Mouse (Mus musculus) cerebellum, adult 9-11 months (tissue): ENCODE results near the gene C2.

ENCODE experiments used
- DNase-seq: peaks from one replicate; pipeline ENCODE4 v3.0.0; 2022

C2 gene

GRCm38 (mm10) chr17:34898160-34898586 is at the start of gene C2, which contains the start of gene Ehmt2:
C2 (minus strand) TSS chr17:34898265.
Ehmt2 (plus strand) TSS chr17:34898469.
- peak; percentile 87 for DNase-seq

- DNase-seq = no peak
Observed at GRCm38 (mm10) chr17:34947606-34948005, 49.5 kb upstream of the C2 start.

GRCm38 (mm10) chr17:34946486-34947140 is 48.5 kb upstream of the C2 start:
- no peak for DNase-seq

GRCm38 (mm10) chr17:34944362-34944761 is 46.3 kb upstream of the C2 start:
- DNase-seq = no peak

- no peak for DNase-seq
Observed at GRCm38 (mm10) chr17:34943128-34943815, 45.2 kb upstream of the C2 start.

GRCm38 (mm10) chr17:34941344-34942041 is 43.4 kb upstream of the C2 start:
- DNase-seq = no peak

- DNase-seq = no peak
Observed at GRCm38 (mm10) chr17:34937960-34938505, 40.0 kb upstream of the C2 start.

GRCm38 (mm10) chr17:34934830-34935229 is 36.8 kb upstream of the C2 start:
- no peak for DNase-seq

GRCm38 (mm10) chr17:34934031-34934430 is 36.0 kb upstream of the C2 start:
- DNase-seq = peak; percentile 24

- no peak for DNase-seq
Observed at GRCm38 (mm10) chr17:34932287-34932686, 34.2 kb upstream of the C2 start.

- DNase-seq = peak; percentile 68
Observed at GRCm38 (mm10) chr17:34931735-34932098, 33.7 kb upstream of the C2 start.

GRCm38 (mm10) chr17:34931061-34931734 is 33.1 kb upstream of the C2 start, which contains the start of gene Neu1:
Neu1 (plus strand) TSS chr17:34931253.
- DNase-seq = peak; percentile 99

GRCm38 (mm10) chr17:34928841-34929240 is 30.8 kb upstream of the C2 start:
- no peak for DNase-seq

- no peak for DNase-seq
Observed at GRCm38 (mm10) chr17:34927306-34928019, 29.4 kb upstream of the C2 start.

GRCm38 (mm10) chr17:34924258-34924657 is 26.2 kb upstream of the C2 start:
- DNase-seq = no peak

- no peak for DNase-seq
Observed at GRCm38 (mm10) chr17:34922939-34923338, 24.9 kb upstream of the C2 start.

- no peak for DNase-seq
Observed at GRCm38 (mm10) chr17:34917188-34917587, 19.1 kb upstream of the C2 start.

- DNase-seq = no peak
Observed at GRCm38 (mm10) chr17:34916316-34916715, 18.3 kb upstream of the C2 start.

- no peak for DNase-seq
Observed at GRCm38 (mm10) chr17:34915410-34915831, 17.4 kb upstream of the C2 start.

GRCm38 (mm10) chr17:34913930-34914665 is 16.0 kb upstream of the C2 start, which contains the start of gene Slc44a4:
Slc44a4 (plus strand) TSS chr17:34914466.
- no peak for DNase-seq

GRCm38 (mm10) chr17:34911945-34912351 is 13.9 kb upstream of the C2 start:
- peak; percentile 69 for DNase-seq
